Mouse (Mus musculus) intestine, postnatal 0 days (tissue): ENCODE results near the gene Rnf4. TPM values are rescaled to one million over a fixed set of nuclear protein-coding genes. Genes with fewer than 3 reads are reported as not detected.
A peak's percentile ranks its signal among the peaks of the same experiment; 100 is the strongest.

Source experiments
- ATAC-seq: fragments of 200-750 bp; cut with Nextera tagmentation; 2 replicates; pipeline ENCODE4 v1.8.0; 2017; ENCODE audit warnings: mild to moderate bottlenecking, moderate TSS enrichment, moderate library complexity
- H3K27ac ChIP-seq: fragments of 300-500 bp; sonication (generic); 2 replicates; pipeline ENCODE4 v1.5.1; 2014; ENCODE audit warnings: mild to moderate bottlenecking, low read depth, low read length, moderate library complexity
- H3K27me3 ChIP-seq: fragments of 300-500 bp; sonication (generic); replicated peaks from 2 replicates; pipeline ENCODE4 v1.6.1; 2014; ENCODE audit warnings: low read length, mixed read lengths; ENCODE audit not compliant: control insufficient read depth, insufficient read depth
- H3K36me3 ChIP-seq: fragments of 300-500 bp; sonication (generic); 2 replicates; pipeline ENCODE4 v1.6.1; 2014; ENCODE audit warnings: mild to moderate bottlenecking, moderate library complexity; ENCODE audit not compliant: control insufficient read depth, insufficient read depth
- H3K4me1 ChIP-seq: fragments of 300-500 bp; sonication (generic); replicated peaks from 2 replicates; pipeline ENCODE4 v1.6.1; 2014; ENCODE audit warnings: antibody characterized with exemption, low read length, mixed read lengths; ENCODE audit not compliant: control insufficient read depth, insufficient read depth
- H3K4me2 ChIP-seq: fragments of 300-500 bp; sonication (generic); replicated peaks from 2 replicates; pipeline ENCODE4 v1.6.1; 2014; ENCODE audit warnings: low read depth, mild to moderate bottlenecking, moderate library complexity
- H3K4me3 ChIP-seq: fragments of 300-500 bp; sonication (generic); 2 replicates; pipeline ENCODE4 v1.5.1; 2014; ENCODE audit warnings: low read depth, low read length
- H3K9ac ChIP-seq: fragments of 300-500 bp; sonication (generic); 2 replicates; pipeline ENCODE4 v1.6.1; 2014; ENCODE audit warnings: mild to moderate bottlenecking, low read depth, low read length
- H3K9me3 ChIP-seq: fragments of 300-500 bp; sonication (generic); 2 replicates; pipeline ENCODE4 v1.6.1; 2016; ENCODE audit warnings: mixed run types; ENCODE audit not compliant: control insufficient read depth
- CTCF ChIP-seq: sonication (generic); IDR thresholded peaks from 2 replicates; pipeline ENCODE4 v1.5.1; 2016; ENCODE audit warnings: low read depth, mild to moderate bottlenecking, control low read depth, antibody characterized with exemption, moderate library complexity
- WGBS: fragments of 180-500 bp; shearing (Covaris S2); extraction: QIAGEN DNeasy Blood & Tissue Kit; methylation state at CpG from one replicate; pipeline ENCODE4 v1.1.7; 2014; 5-methylcytosine and 5-hydroxymethylcytosine counted together
- polyA plus RNA-seq: library from polyadenylated mRNA; unstranded; fragments of >200 nt; fragmentation: Nextera tagmentation; extraction: Ambion mirVana; gene quantifications from 2 replicates; pipeline ENCODE4 v1.2.1, GENCODE M21; 2015

The Rnf4 gene
- polyA plus RNA-seq, 1 experiment from 2014 or later = 62.3 TPM

GRCm38 (mm10) chr5:34334081-34334480 is 2.0 kb upstream of the Rnf4 start:
- Histone ChIP-seq H3K4me1 (peaks cover 6% of the 10 kb centered on the region), H3K9ac (no peak overlapping the region), H3K27ac (no peak overlapping the region), H3K4me3 (no peak overlapping the region), H3K9me3 (no peaks in the 10 kb centered on the region), H3K27me3 (no peaks in the 10 kb centered on the region), H3K36me3 (0 out of 2 replicates have a peak, but pooled peaks cover 4% of the 10 kb centered on the region), H3K4me2 (no peak overlapping the region)
- WGBS = 91% methylated on average over 1 of the region's 1 CpGs
- no peak for TF ChIP-seq CTCF
- ATAC-seq = no peak

- peak overlapping the region; percentile 73 for H3K27ac ChIP-seq
- ATAC-seq = peak; percentile 34
- H3K4me1 ChIP-seq = peaks cover 6% of the 10 kb centered on the region
- H3K4me2 ChIP-seq = peak overlapping the region; percentile 90
- peak overlapping the region; percentile 94 for H3K4me3 ChIP-seq
- TF ChIP-seq CTCF = 0 out of 2 replicates have a peak, but pooled peaks have one; percentile 0
- H3K27me3 ChIP-seq = no peaks in the 10 kb centered on the region
- H3K36me3 ChIP-seq = 0 out of 2 replicates have a peak, but pooled peaks cover 4% of the 10 kb centered on the region
- H3K9me3 ChIP-seq = no peaks in the 10 kb centered on the region
- under 1% methylated on average over 21 of the region's 21 CpGs for WGBS
- H3K9ac ChIP-seq = peak overlapping the region; percentile 72
Observed at GRCm38 (mm10) chr5:34335539-34336096, 471 bp upstream of the Rnf4 start.

- peak; percentile 51; the same call in 1 of the 2 replicates for ATAC-seq
- no peak for TF ChIP-seq CTCF
- H3K36me3 ChIP-seq = 0 out of 2 replicates have a peak, but pooled peaks cover 4% of the 10 kb centered on the region
- H3K27me3 ChIP-seq = no peaks in the 10 kb centered on the region
- H3K4me1 ChIP-seq = peaks cover 6% of the 10 kb centered on the region
- WGBS = 0% methylated on average over 42 of the region's 42 CpGs
- peak overlapping the region; percentile 79 for H3K4me2 ChIP-seq
- H3K9ac ChIP-seq = peak overlapping the region; percentile 96
- H3K27ac ChIP-seq = peak overlapping the region; percentile 97
- H3K9me3 ChIP-seq = no peaks in the 10 kb centered on the region
- H3K4me3 ChIP-seq = peak overlapping the region; percentile 94
Observed at GRCm38 (mm10) chr5:34336775-34337450, 824 bp downstream of the Rnf4 start.

- Histone ChIP-seq H3K36me3 (peaks cover 21% of the 10 kb centered on the region), H3K9ac (no peak overlapping the region), H3K27me3 (no peaks in the 10 kb centered on the region), H3K4me1 (peaks cover 6% of the 10 kb centered on the region), H3K4me2 (no peak overlapping the region), H3K9me3 (no peaks in the 10 kb centered on the region), H3K27ac (no peak overlapping the region), H3K4me3 (no peak overlapping the region)
- no peak for ATAC-seq
- no peak for TF ChIP-seq CTCF
- 87% methylated on average over 6 of the region's 6 CpGs for WGBS
Observed at GRCm38 (mm10) chr5:34340246-34340645, 4.2 kb downstream of the Rnf4 start.

GRCm38 (mm10) chr5:34352084-34352631 is 16.1 kb downstream of the Rnf4 start:
- Histone ChIP-seq H3K9me3 (no peaks in the 10 kb centered on the region), H3K4me3 (no peak overlapping the region), H3K27me3 (no peaks in the 10 kb centered on the region), H3K4me2 (no peak overlapping the region), H3K9ac (no peak overlapping the region), H3K27ac (no peak overlapping the region), H3K36me3 (peaks cover 89% of the 10 kb centered on the region), H3K4me1 (no peaks in the 10 kb centered on the region)
- no peak for TF ChIP-seq CTCF
- no peak for ATAC-seq
- WGBS = 93% methylated on average over 3 of the region's 3 CpGs

- H3K9me3 ChIP-seq = no peaks in the 10 kb centered on the region
- H3K27me3 ChIP-seq = no peaks in the 10 kb centered on the region
- no peak for ATAC-seq
- no peak overlapping the region for H3K4me3 ChIP-seq
- peaks cover 47% of the 10 kb centered on the region for H3K36me3 ChIP-seq
- H3K4me2 ChIP-seq = no peak overlapping the region
- 88% methylated on average over 3 of the region's 3 CpGs for WGBS
- no peak overlapping the region for H3K9ac ChIP-seq
- TF ChIP-seq CTCF = no peak
- H3K4me1 ChIP-seq = no peaks in the 10 kb centered on the region
- no peak overlapping the region for H3K27ac ChIP-seq
Observed at GRCm38 (mm10) chr5:34360261-34360660, 24.2 kb downstream of the Rnf4 start.
